Mouse (Mus musculus): ENCODE results near the gene Tmem140.

DNA sequence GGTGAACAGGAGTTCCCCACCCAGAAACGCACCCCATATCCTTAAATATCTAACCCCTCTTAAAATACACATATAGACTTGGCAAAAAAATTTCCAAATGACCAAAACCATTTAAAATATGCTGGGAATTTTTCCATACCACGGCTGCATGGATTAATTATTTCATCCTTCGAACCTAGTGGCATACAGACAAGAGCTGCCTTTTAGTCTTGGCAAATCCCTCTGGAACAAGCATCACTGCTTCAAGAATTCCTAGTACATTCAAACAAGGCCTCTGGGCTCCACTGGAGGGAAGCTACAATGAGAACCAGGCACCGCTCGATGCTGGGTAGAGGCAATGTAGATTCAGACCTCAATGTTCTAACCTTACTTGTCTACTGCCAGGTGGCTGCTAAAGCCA lies 7.8 kb downstream of the Tmem140 start:
- TF ChIP-seq CTCF (IDR thresholded peaks at IDR 0.05; ENCODE audit: control insufficient read depth, insufficient read depth, insufficient read length), result no peak
- no peak for TF ChIP-seq CEBPB (IDR thresholded peaks at IDR 0.05; ENCODE audit: low read depth)
- no peak for TF ChIP-seq USF1 (IDR thresholded peaks at IDR 0.05; ENCODE audit: low read depth)
- no peak for TF ChIP-seq MYOD1 (IDR thresholded peaks at IDR 0.05; ENCODE audit: control insufficient read depth, insufficient read length, low read depth)
- no peak for TF ChIP-seq MAX (IDR thresholded peaks at IDR 0.05)

Measured in C2C12 (cell line).